Mouse (Mus musculus) heart, embryonic 12.5 days (tissue): ENCODE measurements around the gene Fcgr4. TPM values are rescaled to one million over a fixed set of nuclear protein-coding genes. Genes with fewer than 3 reads are reported as not detected.

Experiments used
- ATAC-seq: fragments of 200-750 bp; cut with Nextera tagmentation; 2 replicates; pipeline ENCODE4 v1.8.0; 2017; ENCODE audit warnings: moderate TSS enrichment, moderate library complexity; ENCODE audit not compliant: insufficient number of reproducible peaks, low FRiP score
- H3K27ac ChIP-seq: fragments of 300-500 bp; sonication (generic); 2 replicates; pipeline ENCODE4 v1.5.1; 2016; ENCODE audit warnings: mild to moderate bottlenecking, moderate library complexity; ENCODE audit not compliant: poor library complexity, severe bottlenecking
- H3K27me3 ChIP-seq: fragments of 300-500 bp; sonication (generic); replicated peaks from 2 replicates; pipeline ENCODE4 v1.6.1; 2016; ENCODE audit warnings: mild to moderate bottlenecking, moderate library complexity
- H3K36me3 ChIP-seq: fragments of 300-500 bp; sonication (generic); 2 replicates; pipeline ENCODE4 v1.6.1; 2016; ENCODE audit warnings: mild to moderate bottlenecking, moderate library complexity
- H3K4me1 ChIP-seq: fragments of 300-500 bp; sonication (generic); replicated peaks from 2 replicates; pipeline ENCODE4 v1.6.1; 2016; ENCODE audit warnings: mild to moderate bottlenecking
- H3K4me2 ChIP-seq: fragments of 300-500 bp; sonication (generic); 2 replicates; pipeline ENCODE4 v1.6.1; 2016; ENCODE audit warnings: mild to moderate bottlenecking, moderate library complexity
- H3K4me3 ChIP-seq: fragments of 300-500 bp; sonication (generic); 2 replicates; pipeline ENCODE4 v1.5.1; 2016; ENCODE audit warnings: mild to moderate bottlenecking
- H3K9ac ChIP-seq: fragments of 300-500 bp; sonication (generic); 2 replicates; pipeline ENCODE4 v1.6.1; 2016; ENCODE audit warnings: mild to moderate bottlenecking, moderate library complexity
- H3K9me3 ChIP-seq: fragments of 300-500 bp; sonication (generic); replicated peaks from 2 replicates; pipeline ENCODE4 v1.6.1; 2016; ENCODE audit warnings: mild to moderate bottlenecking, moderate library complexity
- WGBS: fragments of 180-500 bp; shearing (Covaris S2); methylation state at CpG from one replicate; pipeline ENCODE4 v1.1.7; 2016; 5-methylcytosine and 5-hydroxymethylcytosine counted together
- polyA plus RNA-seq: library from polyadenylated mRNA; unstranded; fragments of >200 nt; fragmentation: Nextera tagmentation; extraction: Ambion mirVana; gene quantifications from 2 replicates; pipeline ENCODE4 v1.2.1, GENCODE M21; 2016

Fcgr4 gene
- polyA plus RNA-seq, 1 experiment from 2014 or later, result 0.14 TPM

GRCm38 (mm10) chr1:171036550-171037324 lies 18.0 kb downstream of the Fcgr4 start:
- peak overlapping the region; percentile 52 for H3K4me3 ChIP-seq
- WGBS, result 3% methylated on average over 22 of the region's 22 CpGs
- H3K27ac ChIP-seq, result no peak overlapping the region
- peaks cover 22% of the 10 kb centered on the region for H3K27me3 ChIP-seq
- ATAC-seq, result peak; percentile 77
- H3K36me3 ChIP-seq, result no peaks in the 10 kb centered on the region
- no peaks in the 10 kb centered on the region for H3K9me3 ChIP-seq
- H3K9ac ChIP-seq, result no peak overlapping the region
- H3K4me2 ChIP-seq, result peak overlapping the region; percentile 75
- H3K4me1 ChIP-seq, result peaks cover 3% of the 10 kb centered on the region; the same call in 1 of the 2 replicates

- H3K4me3 ChIP-seq, result peak overlapping the region; percentile 93
- peak; percentile 80 for ATAC-seq
- under 1% methylated on average over 47 of the region's 47 CpGs for WGBS
- peaks cover 9% of the 10 kb centered on the region for H3K27me3 ChIP-seq
- H3K9me3 ChIP-seq, result no peaks in the 10 kb centered on the region
- peaks cover 3% of the 10 kb centered on the region; the same call in 1 of the 2 replicates for H3K4me1 ChIP-seq
- H3K9ac ChIP-seq, result peak overlapping the region; percentile 88
- peak overlapping the region; percentile 61 for H3K4me2 ChIP-seq
- H3K27ac ChIP-seq, result peak overlapping the region; percentile 64
- no peaks in the 10 kb centered on the region for H3K36me3 ChIP-seq
These were observed 19.4 kb downstream of the Fcgr4 start for GRCm38 (mm10) chr1:171037861-171038721.

- Histone ChIP-seq H3K4me2 (no peak overlapping the region), H3K36me3 (no peaks in the 10 kb centered on the region), H3K27ac (no peak overlapping the region), H3K27me3 (peaks cover 4% of the 10 kb centered on the region; the same call in 1 of the 2 replicates), H3K9ac (no peak overlapping the region), H3K4me1 (peaks cover 3% of the 10 kb centered on the region; the same call in 1 of the 2 replicates), H3K9me3 (no peaks in the 10 kb centered on the region), H3K4me3 (no peak overlapping the region)
- no peak for ATAC-seq
- 73% methylated on average over 6 of the region's 6 CpGs for WGBS
These were observed 20.4 kb downstream of the Fcgr4 start for GRCm38 (mm10) chr1:171039135-171039534.

DNA sequence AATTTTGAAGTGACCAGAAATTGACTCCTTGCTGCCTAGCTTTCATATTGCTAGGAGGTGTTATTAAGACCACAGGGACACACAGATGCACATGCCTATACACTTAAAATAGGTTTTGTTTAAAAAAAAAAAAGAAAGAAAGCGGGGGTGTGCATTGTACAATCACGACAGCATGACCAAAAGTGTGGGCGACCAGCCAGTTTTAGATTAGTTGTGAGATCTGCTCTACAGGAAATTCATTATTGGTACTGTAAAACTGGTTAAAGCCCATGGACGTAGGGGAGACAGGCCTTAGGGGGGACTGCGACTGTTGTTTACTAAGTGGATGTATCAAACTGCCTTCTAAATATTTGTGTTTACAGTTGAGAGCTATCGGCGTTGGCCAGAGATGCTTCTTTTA lies 21.2 kb downstream of the Fcgr4 start:
- no peak overlapping the region for H3K4me2 ChIP-seq
- no peak for ATAC-seq

DNA sequence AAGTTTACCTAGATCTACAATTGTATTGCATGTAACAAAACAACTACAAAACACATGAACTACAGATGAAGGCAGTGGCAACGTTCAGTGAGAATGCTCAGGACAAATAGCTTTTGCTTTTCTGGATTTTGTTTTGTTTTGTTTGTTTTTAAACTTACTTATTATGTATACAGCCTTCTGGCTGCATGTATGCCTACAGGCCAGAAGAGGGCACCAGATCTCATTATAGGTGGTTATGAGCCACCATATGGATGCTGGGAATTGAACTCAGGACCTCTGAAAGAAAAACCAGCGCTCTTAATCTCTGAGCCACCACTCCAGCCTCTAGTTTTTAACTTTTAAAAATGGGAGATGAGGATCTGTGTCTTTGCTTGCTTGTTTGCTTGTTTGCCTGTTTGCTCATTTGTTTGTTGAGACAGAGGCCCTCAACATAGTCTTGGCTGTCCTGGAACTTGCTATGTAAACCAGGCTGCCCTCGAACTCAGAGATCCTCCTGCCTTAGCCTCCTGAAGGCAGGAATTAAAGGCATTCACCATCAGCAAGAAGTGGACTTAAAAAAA lies 25.0 kb downstream of the Fcgr4 start:
- H3K36me3 ChIP-seq, result no peaks in the 10 kb centered on the region
- no peaks in the 10 kb centered on the region for H3K9me3 ChIP-seq
- H3K27ac ChIP-seq, result no peak overlapping the region
- peak overlapping the region; percentile 67 for H3K4me2 ChIP-seq
- no peak overlapping the region for H3K9ac ChIP-seq
- peaks cover 5% of the 10 kb centered on the region; the same call in 1 of the 2 replicates for H3K4me1 ChIP-seq
- ATAC-seq, result no peak
- peak overlapping the region; percentile 82 for H3K4me3 ChIP-seq
- WGBS, result 67% methylated on average over 3 of the region's 3 CpGs
- H3K27me3 ChIP-seq, result no peaks in the 10 kb centered on the region; the same call in 1 of the 2 replicates

More for the DNA sequence above, 21.2 kb downstream of the Fcgr4 start:
- peaks cover 4% of the 10 kb centered on the region; the same call in 1 of the 2 replicates for H3K27me3 ChIP-seq
- no peak overlapping the region for H3K4me3 ChIP-seq
- WGBS, result 79% methylated on average over 7 of the region's 7 CpGs
- no peak overlapping the region for H3K27ac ChIP-seq
- peaks cover 3% of the 10 kb centered on the region; the same call in 1 of the 2 replicates for H3K4me1 ChIP-seq
- no peak overlapping the region for H3K9ac ChIP-seq
- no peaks in the 10 kb centered on the region for H3K9me3 ChIP-seq
- H3K36me3 ChIP-seq, result no peaks in the 10 kb centered on the region

DNA sequence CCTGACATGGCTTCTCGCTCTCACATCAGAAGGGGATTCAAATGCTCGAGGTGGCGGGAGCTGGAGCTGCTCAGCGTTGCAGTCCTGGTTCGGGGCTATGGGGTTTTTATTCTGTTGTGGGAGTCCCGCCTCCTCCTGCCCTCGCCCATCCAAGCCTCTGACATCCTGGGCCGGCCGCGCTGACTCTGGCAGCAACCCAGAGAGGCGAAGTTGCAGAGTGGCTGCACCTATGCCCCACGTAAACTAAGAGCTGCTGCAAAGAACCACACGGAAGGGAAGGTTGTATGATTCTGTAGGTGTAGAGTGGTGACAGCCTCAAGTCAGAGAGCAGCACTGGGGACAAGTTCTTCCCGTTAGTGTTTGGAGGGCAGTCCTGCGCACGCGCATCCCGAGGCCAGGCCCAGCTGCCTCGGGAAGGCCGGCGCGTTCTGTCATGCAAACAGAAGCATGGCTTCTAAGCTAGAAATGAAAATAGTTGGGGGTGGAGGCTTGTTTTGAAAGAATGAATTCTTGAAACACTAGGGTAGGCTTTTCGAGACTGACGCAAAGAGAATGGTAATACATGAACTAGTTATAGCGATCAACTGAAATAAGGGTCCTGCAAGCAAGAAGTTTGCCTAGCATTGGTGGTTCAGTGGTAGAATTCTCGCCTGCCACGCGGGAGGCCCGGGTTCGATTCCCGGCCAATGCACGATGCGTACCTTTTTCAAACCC lies 25.8 kb downstream of the Fcgr4 start:
- Histone ChIP-seq H3K9me3 (no peaks in the 10 kb centered on the region), H3K4me2 (peak overlapping the region; percentile 67), H3K27me3 (no peaks in the 10 kb centered on the region; the same call in 1 of the 2 replicates), H3K9ac (peak overlapping the region; percentile 73), H3K4me1 (peaks cover 5% of the 10 kb centered on the region; the same call in 1 of the 2 replicates), H3K36me3 (no peaks in the 10 kb centered on the region), H3K4me3 (peak overlapping the region; percentile 82), H3K27ac (peak overlapping the region; percentile 82)
- peak; percentile 93 for ATAC-seq
- WGBS, result under 1% methylated on average over 33 of the region's 33 CpGs

DNA sequence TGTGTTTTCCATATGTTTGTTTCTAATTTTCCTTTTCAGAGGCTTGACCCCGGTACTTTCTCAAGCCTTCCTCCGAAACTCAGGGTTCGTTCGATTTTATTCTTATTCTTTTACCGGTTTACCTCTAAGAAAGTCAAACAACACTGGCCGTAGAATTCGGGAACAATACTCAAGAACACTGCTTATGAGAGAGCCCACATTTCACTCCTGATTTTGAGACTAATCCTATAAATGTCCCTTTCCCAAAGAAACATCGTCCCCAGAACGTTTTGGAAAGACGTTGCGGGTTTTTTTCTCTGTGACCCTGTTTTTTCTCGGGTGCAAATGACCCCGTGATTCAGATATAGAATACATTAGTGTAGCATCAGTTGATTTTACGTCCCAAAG lies 26.4 kb downstream of the Fcgr4 start:
- no peak for ATAC-seq
- Histone ChIP-seq H3K36me3 (no peaks in the 10 kb centered on the region), H3K27ac (no peak overlapping the region), H3K4me1 (peaks cover 5% of the 10 kb centered on the region; the same call in 1 of the 2 replicates), H3K9ac (peak overlapping the region; percentile 61), H3K9me3 (no peaks in the 10 kb centered on the region), H3K27me3 (no peaks in the 10 kb centered on the region; the same call in 1 of the 2 replicates), H3K4me2 (peak overlapping the region; percentile 67), H3K4me3 (peak overlapping the region; percentile 82)
- 3% methylated on average over 14 of the region's 14 CpGs for WGBS

DNA sequence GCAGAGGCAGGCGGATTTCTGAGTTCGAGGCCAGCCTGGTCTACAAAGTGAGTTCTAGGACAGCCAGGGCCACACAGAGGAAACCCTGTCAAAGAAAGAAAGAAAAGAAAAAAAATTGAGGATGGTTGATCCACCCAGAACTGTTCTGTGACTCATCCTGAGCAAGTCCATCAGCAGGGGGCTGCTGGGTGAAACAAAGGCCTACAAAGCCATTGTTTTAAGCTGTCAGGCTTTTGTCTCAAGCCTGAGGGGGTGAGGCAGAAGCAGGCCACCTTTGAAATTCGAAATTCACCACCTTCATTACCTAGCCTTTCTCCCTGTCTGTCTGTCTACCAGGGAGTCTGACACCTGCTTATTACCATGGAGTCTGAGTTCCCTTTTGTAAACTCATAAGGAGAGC lies 27.8 kb downstream of the Fcgr4 start:
- 69% methylated on average over 3 of the region's 3 CpGs for WGBS
- Histone ChIP-seq H3K4me2 (no peak overlapping the region), H3K4me1 (peaks cover 5% of the 10 kb centered on the region; the same call in 1 of the 2 replicates), H3K9ac (no peak overlapping the region), H3K9me3 (no peaks in the 10 kb centered on the region), H3K4me3 (no peak overlapping the region), H3K27me3 (no peaks in the 10 kb centered on the region), H3K36me3 (no peaks in the 10 kb centered on the region), H3K27ac (no peak overlapping the region)
- ATAC-seq, result no peak

- no peak overlapping the region for H3K4me2 ChIP-seq
- no peak overlapping the region for H3K4me3 ChIP-seq
- no peak for ATAC-seq
- no peaks in the 10 kb centered on the region for H3K27me3 ChIP-seq
- 52% methylated on average over 10 of the region's 10 CpGs for WGBS
- no peak overlapping the region for H3K9ac ChIP-seq
- peaks cover 5% of the 10 kb centered on the region; the same call in 1 of the 2 replicates for H3K4me1 ChIP-seq
- no peaks in the 10 kb centered on the region for H3K9me3 ChIP-seq
- H3K27ac ChIP-seq, result no peak overlapping the region
- H3K36me3 ChIP-seq, result no peaks in the 10 kb centered on the region
These were observed 30.5 kb downstream of the Fcgr4 start for GRCm38 (mm10) chr1:171049263-171049662.

- H3K27me3 ChIP-seq, result no peaks in the 10 kb centered on the region
- no peaks in the 10 kb centered on the region for H3K36me3 ChIP-seq
- WGBS, result 73% methylated on average over 7 of the region's 7 CpGs
- no peak overlapping the region for H3K4me3 ChIP-seq
- H3K4me1 ChIP-seq, result no peaks in the 10 kb centered on the region
- ATAC-seq, result no peak
- no peak overlapping the region for H3K9ac ChIP-seq
- no peaks in the 10 kb centered on the region for H3K9me3 ChIP-seq
- no peak overlapping the region for H3K27ac ChIP-seq
- no peak overlapping the region for H3K4me2 ChIP-seq
These were observed 32.1 kb downstream of the Fcgr4 start for GRCm38 (mm10) chr1:171050774-171051173.
